Mouse (Mus musculus) liver, adult 2 months (tissue): Measurements from ENCODE around the gene Twnk.

ENCODE experiments used
- CTCF ChIP-seq: fragments of 200-500 bp; IDR thresholded peaks from 2 replicates; pipeline ENCODE4 v1.5.1; 2011; ENCODE audit warnings: low read depth, low read length, control low read depth
- POLR2A ChIP-seq: fragments of 200-500 bp; IDR thresholded peaks from 2 replicates; pipeline ENCODE4 v1.6.1; 2011; ENCODE audit warnings: low read length, control low read depth; ENCODE audit not compliant: insufficient read depth; ENCODE audit errors: extremely low read depth

- TF ChIP-seq CTCF (no peak), POLR2A (no peak)
Measured at GRCm38 (mm10) chr19:45024775-45025174, 19.3 kb downstream of the Twnk start.
